Mouse (Mus musculus) midbrain, embryonic 15.5 days (tissue): ENCODE measurements around the gene Galnt10. TPM values are rescaled to one million over a fixed set of nuclear protein-coding genes. Genes with fewer than 3 reads are reported as not detected.
A peak's percentile ranks its signal among the peaks of the same experiment; 100 is the strongest.

ENCODE experiments used
- ATAC-seq: fragments of 200-750 bp; cut with Nextera tagmentation; replicated peaks from 2 replicates; pipeline ENCODE4 v1.8.0; 2017; ENCODE audit warnings: moderate TSS enrichment
- H3K27ac ChIP-seq: fragments of 300-500 bp; sonication (generic); 2 replicates; pipeline ENCODE4 v1.5.1; 2015; ENCODE audit warnings: mild to moderate bottlenecking, inconsistent platforms
- H3K27me3 ChIP-seq: fragments of 300-500 bp; sonication (generic); replicated peaks from 2 replicates; pipeline ENCODE4 v1.6.1; 2015; ENCODE audit warnings: inconsistent platforms
- H3K36me3 ChIP-seq: fragments of 300-500 bp; sonication (generic); replicated peaks from 2 replicates; pipeline ENCODE4 v1.6.1; 2015; ENCODE audit warnings: inconsistent platforms
- H3K4me1 ChIP-seq: fragments of 300-500 bp; sonication (generic); 2 replicates; pipeline ENCODE4 v1.6.1; 2015; ENCODE audit warnings: inconsistent platforms
- H3K4me2 ChIP-seq: fragments of 300-500 bp; sonication (generic); 2 replicates; pipeline ENCODE4 v1.6.1; 2015; ENCODE audit warnings: inconsistent platforms, mild to moderate bottlenecking, moderate library complexity
- H3K4me3 ChIP-seq: fragments of 300-500 bp; sonication (generic); 2 replicates; pipeline ENCODE4 v1.5.1; 2015; ENCODE audit warnings: mild to moderate bottlenecking, inconsistent platforms
- H3K9ac ChIP-seq: fragments of 300-500 bp; sonication (generic); 2 replicates; pipeline ENCODE4 v1.6.1; 2015; ENCODE audit warnings: mild to moderate bottlenecking, inconsistent platforms
- H3K9me3 ChIP-seq: fragments of 300-500 bp; sonication (generic); 2 replicates; pipeline ENCODE4 v1.6.1; 2016; ENCODE audit warnings: inconsistent platforms
- WGBS: fragments of 180-500 bp; shearing (Covaris S2); methylation state at CpG from one replicate; pipeline ENCODE4 v1.1.7; 2015; ENCODE audit warnings: mixed read lengths; 5-methylcytosine and 5-hydroxymethylcytosine counted together
- polyA plus RNA-seq: library from polyadenylated mRNA; unstranded; fragments of >200 nt; fragmentation: Nextera tagmentation; extraction: Ambion mirVana; gene quantifications from 2 replicates; pipeline ENCODE4 v1.2.1, GENCODE M21; 2015

Galnt10 gene
- polyA plus RNA-seq, 1 experiment from 2014 or later, result 16.4 TPM

- peak overlapping the region; percentile 81 for H3K27ac ChIP-seq
- peak overlapping the region; percentile 37 for H3K4me2 ChIP-seq
- no peak overlapping the region; the same call in 1 of the 2 replicates for H3K9ac ChIP-seq
- no peaks in the 10 kb centered on the region for H3K9me3 ChIP-seq
- peak overlapping the region; percentile 3 for H3K4me3 ChIP-seq
- H3K36me3 ChIP-seq, result no peaks in the 10 kb centered on the region
- no peaks in the 10 kb centered on the region for H3K27me3 ChIP-seq
- H3K4me1 ChIP-seq, result peaks cover 37% of the 10 kb centered on the region
- peak; percentile 83 for ATAC-seq
- WGBS, result 5% methylated on average over 17 of the region's 17 CpGs
These were observed 51.0 kb downstream of the Galnt10 start for GRCm38 (mm10) chr11:57696207-57696676.

GRCm38 (mm10) chr11:57696807-57697251 is 51.6 kb downstream of the Galnt10 start:
- peak overlapping the region; percentile 81 for H3K27ac ChIP-seq
- H3K36me3 ChIP-seq, result no peaks in the 10 kb centered on the region
- WGBS, result 13% methylated on average over 5 of the region's 5 CpGs
- peak; percentile 57 for ATAC-seq
- no peaks in the 10 kb centered on the region for H3K27me3 ChIP-seq
- H3K4me1 ChIP-seq, result peaks cover 37% of the 10 kb centered on the region
- no peaks in the 10 kb centered on the region for H3K9me3 ChIP-seq
- no peak overlapping the region for H3K9ac ChIP-seq
- peak overlapping the region; percentile 37 for H3K4me2 ChIP-seq
- H3K4me3 ChIP-seq, result no peak overlapping the region

GRCm38 (mm10) chr11:57700114-57700513 is 54.9 kb downstream of the Galnt10 start:
- Histone ChIP-seq H3K9me3 (0 out of 2 replicates have a peak, but pooled peaks cover 5% of the 10 kb centered on the region), H3K4me2 (no peak overlapping the region), H3K4me1 (peaks cover 27% of the 10 kb centered on the region), H3K27me3 (no peaks in the 10 kb centered on the region), H3K4me3 (no peak overlapping the region), H3K36me3 (no peaks in the 10 kb centered on the region), H3K27ac (no peak overlapping the region), H3K9ac (no peak overlapping the region)
- ATAC-seq, result no peak
- 94% methylated on average over 7 of the region's 7 CpGs for WGBS

GRCm38 (mm10) chr11:57701193-57701925 is 56.1 kb downstream of the Galnt10 start:
- ATAC-seq, result no peak
- no peak overlapping the region for H3K9ac ChIP-seq
- no peak overlapping the region for H3K4me2 ChIP-seq
- H3K36me3 ChIP-seq, result no peaks in the 10 kb centered on the region
- H3K27ac ChIP-seq, result no peak overlapping the region
- H3K4me1 ChIP-seq, result peaks cover 17% of the 10 kb centered on the region
- H3K27me3 ChIP-seq, result no peaks in the 10 kb centered on the region
- no peak overlapping the region for H3K4me3 ChIP-seq
- 0 out of 2 replicates have a peak, but pooled peaks cover 6% of the 10 kb centered on the region for H3K9me3 ChIP-seq
- WGBS, result 83% methylated on average over 11 of the region's 11 CpGs

- Histone ChIP-seq H3K9ac (no peak overlapping the region), H3K27me3 (no peaks in the 10 kb centered on the region), H3K27ac (no peak overlapping the region), H3K4me2 (no peak overlapping the region), H3K9me3 (0 out of 2 replicates have a peak, but pooled peaks cover 6% of the 10 kb centered on the region), H3K4me3 (no peak overlapping the region), H3K4me1 (peaks cover 11% of the 10 kb centered on the region), H3K36me3 (no peaks in the 10 kb centered on the region)
- ATAC-seq, result no peak
- WGBS, result 57% methylated on average over 5 of the region's 5 CpGs
These were observed 56.7 kb downstream of the Galnt10 start for GRCm38 (mm10) chr11:57701956-57702355.

- H3K4me1 ChIP-seq, result 0 out of 2 replicates have a peak, but pooled peaks cover 3% of the 10 kb centered on the region
- ATAC-seq, result no peak
- no peaks in the 10 kb centered on the region for H3K36me3 ChIP-seq
- 0 out of 2 replicates have a peak, but pooled peaks cover 6% of the 10 kb centered on the region for H3K9me3 ChIP-seq
- H3K27me3 ChIP-seq, result no peaks in the 10 kb centered on the region
- no peak overlapping the region for H3K4me3 ChIP-seq
- no peak overlapping the region for H3K9ac ChIP-seq
- no peak overlapping the region for H3K4me2 ChIP-seq
- WGBS, result 98% methylated on average over 1 of the region's 1 CpGs
- no peak overlapping the region for H3K27ac ChIP-seq
These were observed 61.4 kb downstream of the Galnt10 start for GRCm38 (mm10) chr11:57706620-57707019.

- 93% methylated on average over 5 of the region's 5 CpGs for WGBS
- 0 out of 2 replicates have a peak, but pooled peaks cover 3% of the 10 kb centered on the region for H3K4me1 ChIP-seq
- H3K4me3 ChIP-seq, result no peak overlapping the region
- 0 out of 2 replicates have a peak, but pooled peaks cover 6% of the 10 kb centered on the region for H3K9me3 ChIP-seq
- H3K36me3 ChIP-seq, result no peaks in the 10 kb centered on the region
- ATAC-seq, result no peak
- no peak overlapping the region for H3K4me2 ChIP-seq
- H3K9ac ChIP-seq, result no peak overlapping the region
- no peaks in the 10 kb centered on the region for H3K27me3 ChIP-seq
- H3K27ac ChIP-seq, result no peak overlapping the region
These were observed 62.0 kb downstream of the Galnt10 start for GRCm38 (mm10) chr11:57707114-57707798.

- ATAC-seq, result no peak
- Histone ChIP-seq H3K27me3 (no peaks in the 10 kb centered on the region), H3K36me3 (no peaks in the 10 kb centered on the region), H3K4me2 (no peak overlapping the region), H3K4me3 (no peak overlapping the region), H3K27ac (no peak overlapping the region), H3K9me3 (0 out of 2 replicates have a peak, but pooled peaks cover 6% of the 10 kb centered on the region), H3K9ac (no peak overlapping the region), H3K4me1 (0 out of 2 replicates have a peak, but pooled peaks cover 3% of the 10 kb centered on the region)
- WGBS, result 82% methylated on average over 22 of the region's 22 CpGs
These were observed 63.2 kb downstream of the Galnt10 start for GRCm38 (mm10) chr11:57708174-57709154.

GRCm38 (mm10) chr11:57713960-57714359 is 68.7 kb downstream of the Galnt10 start:
- Histone ChIP-seq H3K36me3 (no peaks in the 10 kb centered on the region), H3K27ac (no peak overlapping the region), H3K4me3 (no peak overlapping the region), H3K4me1 (0 out of 2 replicates have a peak, but pooled peaks cover 3% of the 10 kb centered on the region), H3K9ac (no peak overlapping the region), H3K9me3 (no peaks in the 10 kb centered on the region), H3K4me2 (no peak overlapping the region), H3K27me3 (no peaks in the 10 kb centered on the region)
- WGBS, result 95% methylated on average over 6 of the region's 6 CpGs
- ATAC-seq, result no peak

- WGBS, result 31% methylated on average over 3 of the region's 3 CpGs
- no peak overlapping the region for H3K9ac ChIP-seq
- no peaks in the 10 kb centered on the region for H3K27me3 ChIP-seq
- no peaks in the 10 kb centered on the region for H3K9me3 ChIP-seq
- peaks cover 9% of the 10 kb centered on the region; the same call in 1 of the 2 replicates for H3K4me1 ChIP-seq
- H3K4me2 ChIP-seq, result no peak overlapping the region
- H3K27ac ChIP-seq, result no peak overlapping the region
- ATAC-seq, result no peak
- H3K36me3 ChIP-seq, result no peaks in the 10 kb centered on the region
- no peak overlapping the region for H3K4me3 ChIP-seq
These were observed 71.5 kb downstream of the Galnt10 start for GRCm38 (mm10) chr11:57716721-57717120.

- peaks cover 9% of the 10 kb centered on the region; the same call in 1 of the 2 replicates for H3K4me1 ChIP-seq
- H3K36me3 ChIP-seq, result no peaks in the 10 kb centered on the region
- H3K27me3 ChIP-seq, result no peaks in the 10 kb centered on the region
- no peak overlapping the region for H3K4me3 ChIP-seq
- no peak overlapping the region for H3K27ac ChIP-seq
- no peak overlapping the region for H3K9ac ChIP-seq
- 73% methylated on average over 3 of the region's 3 CpGs for WGBS
- H3K4me2 ChIP-seq, result no peak overlapping the region
- no peaks in the 10 kb centered on the region for H3K9me3 ChIP-seq
- ATAC-seq, result no peak
These were observed 72.2 kb downstream of the Galnt10 start for GRCm38 (mm10) chr11:57717432-57717831.
